Mouse (Mus musculus): ENCODE results near the gene Sema5b. TPM values are rescaled to one million over a fixed set of nuclear protein-coding genes. Genes with fewer than 3 reads are reported as not detected.

Gene Sema5b
- polyA plus RNA-seq, 1 experiment from 2014 or later, result 0.56 TPM

GRCm38 (mm10) chr16:35633058-35633457, 92.1 kb downstream of the Sema5b start:
- H3K4me2 ChIP-seq (replicated peaks; ENCODE audit: low read depth), result no peak overlapping the region
- 43% methylated on average over 2 of the region's 2 CpGs for WGBS
- ATAC-seq (ENCODE audit: low FRiP score, low TSS enrichment), result no peak
- no peaks in the 10 kb centered on the region for H3K27me3 ChIP-seq (ENCODE audit: control insufficient read depth, insufficient read depth, low read length)
- H3K4me3 ChIP-seq (ENCODE audit: low read depth, low read length), result no peak overlapping the region
- H3K4me1 ChIP-seq (replicated peaks; ENCODE audit: control insufficient read depth, insufficient read depth), result no peaks in the 10 kb centered on the region
- H3K9ac ChIP-seq (ENCODE audit: low read length), result no peak overlapping the region
- H3K9me3 ChIP-seq (ENCODE audit: control insufficient read depth, low read length), result no peaks in the 10 kb centered on the region
- no peak overlapping the region for H3K27ac ChIP-seq (replicated peaks)
- no peaks in the 10 kb centered on the region for H3K36me3 ChIP-seq (ENCODE audit: control insufficient read depth, insufficient read depth, low read length)
- no peak for DNase-seq (ENCODE audit: low spot score)
- no peak for TF ChIP-seq EP300 (optimal IDR thresholded peaks at IDR 0.05)
- TF ChIP-seq CTCF (IDR thresholded peaks at IDR 0.05; ENCODE audit: low read depth), result no peak

GRCm38 (mm10) chr16:35634971-35635370, 94.0 kb downstream of the Sema5b start:
- H3K27ac ChIP-seq (replicated peaks), result no peak overlapping the region
- no peak overlapping the region for H3K4me2 ChIP-seq (replicated peaks; ENCODE audit: low read depth)
- no peaks in the 10 kb centered on the region for H3K9me3 ChIP-seq (ENCODE audit: control insufficient read depth, low read length)
- no peaks in the 10 kb centered on the region for H3K27me3 ChIP-seq (ENCODE audit: control insufficient read depth, insufficient read depth, low read length)
- peak; percentile 35 for DNase-seq (ENCODE audit: low spot score)
- no peaks in the 10 kb centered on the region for H3K36me3 ChIP-seq (ENCODE audit: control insufficient read depth, insufficient read depth, low read length)
- no peaks in the 10 kb centered on the region for H3K4me1 ChIP-seq (replicated peaks; ENCODE audit: control insufficient read depth, insufficient read depth)
- WGBS, result 53% methylated on average over 4 of the region's 4 CpGs
- TF ChIP-seq EP300 (optimal IDR thresholded peaks at IDR 0.05) (no peak), CTCF (IDR thresholded peaks at IDR 0.05; ENCODE audit: low read depth) (no peak)
- ATAC-seq (ENCODE audit: low FRiP score, low TSS enrichment), result peak; percentile 76
- no peak overlapping the region for H3K4me3 ChIP-seq (ENCODE audit: low read depth, low read length)
- no peak overlapping the region for H3K9ac ChIP-seq (ENCODE audit: low read length)

GRCm38 (mm10) chr16:35639505-35639904, 98.6 kb downstream of the Sema5b start:
- TF ChIP-seq CTCF (IDR thresholded peaks at IDR 0.05; ENCODE audit: low read depth) (no peak), EP300 (optimal IDR thresholded peaks at IDR 0.05) (no peak)
- no peak overlapping the region for H3K27ac ChIP-seq (replicated peaks)
- no peak for ATAC-seq (ENCODE audit: low FRiP score, low TSS enrichment)
- H3K4me1 ChIP-seq (replicated peaks; ENCODE audit: control insufficient read depth, insufficient read depth), result no peaks in the 10 kb centered on the region
- no peak overlapping the region for H3K4me3 ChIP-seq (ENCODE audit: low read depth, low read length)
- H3K4me2 ChIP-seq (replicated peaks; ENCODE audit: low read depth), result no peak overlapping the region
- no peaks in the 10 kb centered on the region for H3K9me3 ChIP-seq (ENCODE audit: control insufficient read depth, low read length)
- 69% methylated on average over 3 of the region's 3 CpGs for WGBS
- no peaks in the 10 kb centered on the region for H3K27me3 ChIP-seq (ENCODE audit: control insufficient read depth, insufficient read depth, low read length)
- DNase-seq (ENCODE audit: low spot score), result no peak
- H3K36me3 ChIP-seq (ENCODE audit: control insufficient read depth, insufficient read depth, low read length), result no peaks in the 10 kb centered on the region
- no peak overlapping the region for H3K9ac ChIP-seq (ENCODE audit: low read length)

- no peak overlapping the region for H3K4me3 ChIP-seq (ENCODE audit: low read depth, low read length)
- no peak for ATAC-seq (ENCODE audit: low FRiP score, low TSS enrichment)
Measured at GRCm38 (mm10) chr16:35648862-35649261, 107.9 kb downstream of the Sema5b start.

GRCm38 (mm10) chr16:35652206-35652605, 111.3 kb downstream of the Sema5b start:
- 55% methylated on average over 6 of the region's 6 CpGs for WGBS
- TF ChIP-seq EP300 (optimal IDR thresholded peaks at IDR 0.05) (no peak), CTCF (IDR thresholded peaks at IDR 0.05; ENCODE audit: low read depth) (no peak)
- no peaks in the 10 kb centered on the region for H3K4me1 ChIP-seq (replicated peaks; ENCODE audit: control insufficient read depth, insufficient read depth)

More at GRCm38 (mm10) chr16:35648862-35649261, 107.9 kb downstream of the Sema5b start:
- TF ChIP-seq CTCF (IDR thresholded peaks at IDR 0.05; ENCODE audit: low read depth) (no peak), EP300 (optimal IDR thresholded peaks at IDR 0.05) (no peak)
- Histone ChIP-seq H3K27me3 (ENCODE audit: control insufficient read depth, insufficient read depth, low read length) (no peaks in the 10 kb centered on the region), H3K27ac (replicated peaks) (no peak overlapping the region), H3K4me1 (replicated peaks; ENCODE audit: control insufficient read depth, insufficient read depth) (no peaks in the 10 kb centered on the region), H3K9ac (ENCODE audit: low read length) (no peak overlapping the region), H3K9me3 (ENCODE audit: control insufficient read depth, low read length) (no peaks in the 10 kb centered on the region), H3K4me2 (replicated peaks; ENCODE audit: low read depth) (no peak overlapping the region), H3K36me3 (ENCODE audit: control insufficient read depth, insufficient read depth, low read length) (no peaks in the 10 kb centered on the region)
- DNase-seq (ENCODE audit: low spot score), result no peak
- 81% methylated on average over 4 of the region's 4 CpGs for WGBS

GRCm38 (mm10) chr16:35652706-35653105, 111.8 kb downstream of the Sema5b start:
- 80% methylated on average over 3 of the region's 3 CpGs for WGBS
- Histone ChIP-seq H3K9me3 (ENCODE audit: control insufficient read depth, low read length) (no peaks in the 10 kb centered on the region), H3K4me2 (replicated peaks; ENCODE audit: low read depth) (no peak overlapping the region), H3K27me3 (ENCODE audit: control insufficient read depth, insufficient read depth, low read length) (no peaks in the 10 kb centered on the region), H3K9ac (ENCODE audit: low read length) (no peak overlapping the region), H3K4me1 (replicated peaks; ENCODE audit: control insufficient read depth, insufficient read depth) (no peaks in the 10 kb centered on the region), H3K4me3 (ENCODE audit: low read depth, low read length) (no peak overlapping the region), H3K27ac (replicated peaks) (no peak overlapping the region), H3K36me3 (ENCODE audit: control insufficient read depth, insufficient read depth, low read length) (no peaks in the 10 kb centered on the region)
- DNase-seq (ENCODE audit: low spot score) (no peak), ATAC-seq (ENCODE audit: low FRiP score, low TSS enrichment) (no peak)
- no peak for TF ChIP-seq CTCF (IDR thresholded peaks at IDR 0.05; ENCODE audit: low read depth)

More at GRCm38 (mm10) chr16:35652206-35652605, 111.3 kb downstream of the Sema5b start:
- no peak overlapping the region for H3K4me3 ChIP-seq (ENCODE audit: low read depth, low read length)
- H3K36me3 ChIP-seq (ENCODE audit: control insufficient read depth, insufficient read depth, low read length), result no peaks in the 10 kb centered on the region
- no peak for DNase-seq (ENCODE audit: low spot score)
- no peak overlapping the region for H3K27ac ChIP-seq (replicated peaks)
- no peak overlapping the region for H3K4me2 ChIP-seq (replicated peaks; ENCODE audit: low read depth)
- no peak overlapping the region for H3K9ac ChIP-seq (ENCODE audit: low read length)
- ATAC-seq (ENCODE audit: low FRiP score, low TSS enrichment), result no peak
- H3K27me3 ChIP-seq (ENCODE audit: control insufficient read depth, insufficient read depth, low read length), result no peaks in the 10 kb centered on the region
- no peaks in the 10 kb centered on the region for H3K9me3 ChIP-seq (ENCODE audit: control insufficient read depth, low read length)
